ENCODE assay signal across 16 mouse cellular contexts in genomic region chr8:88683656-88684289, GRCm38 (mm10). TPM values are rescaled to one million over a fixed set of nuclear protein-coding genes. Genes with fewer than 3 reads are reported as not detected.
DNase-seq lines count a peak whose midpoint lies in the region; ATAC-seq and TF ChIP-seq lines count a peak whose summit lies in the region.
"Had no signal": no experiment of that assay in that cellular context is flagged by ENCODE, and none has a peak within 500 bp of the region (broad histone marks: within the 10 kb centered on the region; RNA-seq: fewer than 3 reads in every experiment).

No protein-coding gene starts in this region.

- no peak overlapping the region for H3K4me3 ChIP-seq in heart, adult 2 months
- H3K4me3 ChIP-seq in lung, postnatal 0 days (ENCODE audit: low read depth, low read length), result no peak overlapping the region
- no peak overlapping the region for H3K4me3 ChIP-seq in embryonic facial prominence, embryonic 10.5 days
- H3K4me3 ChIP-seq: forebrain, embryonic 13.5 days; lung, embryonic 15.5 days; neural tube, embryonic 13.5 days had no signal

- H3K4me1 ChIP-seq in heart, adult 2 months (ENCODE audit: control insufficient read depth, insufficient read depth, low read length), result no peaks in the 10 kb centered on the region; the same call in 1 of the 2 replicates
- H3K4me1 ChIP-seq in lung, postnatal 0 days (ENCODE audit: insufficient read depth, low read depth, low read length), result peaks cover 2% of the 10 kb centered on the region; the same call in 1 of the 2 replicates
- peaks cover 5% of the 10 kb centered on the region; the same call in 1 of the 2 replicates for H3K4me1 ChIP-seq in embryonic facial prominence, embryonic 10.5 days
- H3K4me1 ChIP-seq: lung, embryonic 15.5 days; neural tube, embryonic 13.5 days had no signal

- H3K27me3 ChIP-seq in heart, adult 2 months (ENCODE audit: control insufficient read depth, insufficient read depth, low read length), result no peaks in the 10 kb centered on the region
- H3K27me3 ChIP-seq in lung, postnatal 0 days (replicated peaks; ENCODE audit: insufficient read depth, low read length), result no peaks in the 10 kb centered on the region
- no peaks in the 10 kb centered on the region for H3K27me3 ChIP-seq in embryonic facial prominence, embryonic 10.5 days (replicated peaks; ENCODE audit: low read depth, poor library complexity, severe bottlenecking)
- H3K27me3 ChIP-seq: forebrain, embryonic 13.5 days; lung, embryonic 15.5 days; neural tube, embryonic 13.5 days had no signal

- H3K79me2 ChIP-seq in heart, adult 2 months (replicated peaks; ENCODE audit: control insufficient read depth, insufficient read depth, low read length), result no peaks in the 10 kb centered on the region

- no peak for TF ChIP-seq POLR2A in heart, adult 2 months (IDR thresholded peaks at IDR 0.05; ENCODE audit: insufficient read depth, low read depth, low read length)

- TF ChIP-seq CTCF in heart, adult 2 months (IDR thresholded peaks at IDR 0.05), result no peak
- no peak for TF ChIP-seq CTCF in lung, postnatal 0 days (IDR thresholded peaks at IDR 0.05)

- DNase-seq in cerebellum, postnatal 10 days, result peak; percentile 79 to 89
- no peak for DNase-seq in cerebellum, adult 9-11 months
- DNase-seq in heart, adult 11 months, result peak; percentile 87
- no peak for DNase-seq in heart, adult 2 months
- no peak for DNase-seq in lung, postnatal 0 days (ENCODE audit: low spot score)
- DNase-seq in lung, postnatal 25 days (ENCODE audit: low spot score), result no peak
- peak; percentile 3 for DNase-seq in embryonic facial prominence, embryonic 10.5 days (ENCODE audit: low spot score)
- DNase-seq in embryo, embryonic 9.5 days (ENCODE audit: extremely low spot score), result no peak
- DNase-seq: adrenal gland, postnatal 10 days; kidney, adult 9 months; kidney, postnatal 4 days had no signal

- no peak overlapping the region for H3K9ac ChIP-seq in heart, adult 2 months (ENCODE audit: low read depth, low read length)
- H3K9ac ChIP-seq in lung, postnatal 0 days (replicated peaks; ENCODE audit: low read depth), result no peak overlapping the region
- H3K9ac ChIP-seq: forebrain, embryonic 13.5 days; lung, embryonic 15.5 days; neural tube, embryonic 13.5 days had no signal

- TF ChIP-seq EP300 in heart, adult 2 months (IDR thresholded peaks at IDR 0.05; ENCODE audit: insufficient read depth, low read depth, low read length), result no peak
- TF ChIP-seq EP300 in lung, postnatal 0 days (IDR thresholded peaks at IDR 0.05), result no peak

- no peak overlapping the region for H3K4me2 ChIP-seq in lung, postnatal 0 days (replicated peaks; ENCODE audit: low read depth, low read length)
- H3K4me2 ChIP-seq: forebrain, embryonic 13.5 days; lung, embryonic 15.5 days; midbrain, embryonic 11.5 days; neural tube, embryonic 13.5 days had no signal

- no peak overlapping the region for H3K27ac ChIP-seq in heart, adult 2 months
- H3K27ac ChIP-seq in lung, postnatal 0 days (ENCODE audit: low read length), result no peak overlapping the region
- no peak overlapping the region for H3K27ac ChIP-seq in embryonic facial prominence, embryonic 10.5 days (replicated peaks)
- H3K27ac ChIP-seq: forebrain, embryonic 13.5 days; lung, embryonic 15.5 days; neural tube, embryonic 13.5 days had no signal

- ATAC-seq in lung, postnatal 0 days, result peak; percentile 16; the same call in 1 of the 2 replicates
- ATAC-seq: forebrain, embryonic 13.5 days had no signal

- intact Hi-C loops in heart, adult 2 months (cut with DNase I), result no loop called here

- WGBS in heart, adult 2 months, result 72% methylated on average over 7 of the region's 7 CpGs
- 66% methylated on average over 7 of the region's 7 CpGs for WGBS in lung, postnatal 0 days
- 83% methylated on average over 7 of the region's 7 CpGs for WGBS in embryonic facial prominence, embryonic 10.5 days

- no peaks in the 10 kb centered on the region for H3K36me3 ChIP-seq in heart, adult 2 months (ENCODE audit: control insufficient read depth, insufficient read depth, low read length)
- no peaks in the 10 kb centered on the region for H3K36me3 ChIP-seq in lung, postnatal 0 days (ENCODE audit: insufficient read depth, low read length)
- H3K36me3 ChIP-seq in embryonic facial prominence, embryonic 10.5 days (replicated peaks), result no peaks in the 10 kb centered on the region
- H3K36me3 ChIP-seq: lung, embryonic 15.5 days; neural tube, embryonic 13.5 days had no signal

- no peaks in the 10 kb centered on the region for H3K9me3 ChIP-seq in lung, postnatal 0 days (ENCODE audit: low read length)
- H3K9me3 ChIP-seq in embryonic facial prominence, embryonic 10.5 days, result no peaks in the 10 kb centered on the region
- H3K9me3 ChIP-seq: forebrain, embryonic 13.5 days; lung, embryonic 15.5 days; neural tube, embryonic 13.5 days had no signal

RNA-seq across cellular contexts. Expression of gene Cyld, which starts 13.1 kb away (rescaled TPM):
- total RNA-seq in heart, adult 2 months (2021), result 10 to 100 TPM; 27.1 to 29.4 TPM
- polyA plus RNA-seq in heart, adult 2 months (2012; rRNA removed), result 4.8 and 10.1 TPM in 2 replicates
- polyA plus RNA-seq in lung, postnatal 0 days (2015; fragmentation: Nextera tagmentation; extraction: Ambion mirVana), result 9.5 and 11.4 TPM in 2 replicates
- polyA plus RNA-seq in embryonic facial prominence, embryonic 10.5 days (2016; fragmentation: Nextera tagmentation; extraction: Ambion mirVana), result 10.5 and 11.2 TPM in 2 replicates

RNA-seq across cellular contexts. Expression of gene Nod2, which starts 36.7 kb away (rescaled TPM):
- 1 to 10 TPM; 1.1 to 1.5 TPM for total RNA-seq in heart, adult 2 months (2021)
- 1.3 and 1.9 TPM in 2 replicates for polyA plus RNA-seq in heart, adult 2 months (2012; rRNA removed)
- 0.27 and 0.31 TPM in 2 replicates for polyA plus RNA-seq in lung, postnatal 0 days (2015; fragmentation: Nextera tagmentation; extraction: Ambion mirVana)
- 0.12 and 0.19 TPM in 2 replicates for polyA plus RNA-seq in embryonic facial prominence, embryonic 10.5 days (2016; fragmentation: Nextera tagmentation; extraction: Ambion mirVana)
- polyA plus RNA-seq: heart, embryonic 14.5 days; neural tube, embryonic 13.5 days had no signal

RNA-seq across cellular contexts. Expression of gene Snx20, which starts 47.8 kb away (rescaled TPM):
- 1 to 10 TPM; 1.0 to 1.6 TPM for total RNA-seq in heart, adult 2 months (2021)
- 0.76 and 1.1 TPM in 2 replicates for polyA plus RNA-seq in heart, adult 2 months (2012; rRNA removed)
- 5.4 and 6.5 TPM in 2 replicates for polyA plus RNA-seq in lung, postnatal 0 days (2015; fragmentation: Nextera tagmentation; extraction: Ambion mirVana)
- 0.65 and 0.73 TPM in 2 replicates for polyA plus RNA-seq in embryonic facial prominence, embryonic 10.5 days (2016; fragmentation: Nextera tagmentation; extraction: Ambion mirVana)

Comparison
In these comparisons a context has a peak if more than half of its experiments do, and no peak if none do; other contexts are left out.
1. DNase-seq: peak in cerebellum, postnatal 10 days (2 of 2), heart, adult 11 months (single experiment) and embryonic facial prominence, embryonic 10.5 days (single experiment); none in cerebellum, adult 9-11 months (single experiment), heart, adult 2 months (0 of 2), lung, postnatal 0 days (single experiment), lung, postnatal 25 days (single experiment) and embryo, embryonic 9.5 days (single experiment).